Comparison of ENCODE assay signal across 24 mouse cellular contexts in the genomic region with DNA sequence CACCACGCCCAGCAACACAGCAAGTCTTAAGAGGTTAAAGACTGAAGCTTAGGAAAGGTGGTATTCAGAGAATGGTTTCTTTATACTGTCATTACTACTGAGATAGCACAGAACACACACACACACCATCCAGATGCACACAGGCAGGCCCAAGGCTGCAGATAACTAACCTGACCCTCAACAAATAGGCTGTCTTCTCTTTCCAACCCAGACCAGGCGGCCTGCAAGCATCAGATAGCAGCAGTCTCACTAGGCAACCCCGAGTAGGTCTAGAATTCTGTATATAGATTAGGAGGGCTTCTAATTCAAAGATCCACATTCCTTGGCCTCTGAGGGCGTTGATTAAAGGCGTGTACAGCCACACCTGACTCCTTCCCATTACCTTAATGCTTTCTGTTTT. TPM values are rescaled to one million over a fixed set of nuclear protein-coding genes. Genes with fewer than 3 reads are reported as not detected.
A peak's percentile ranks its signal among the peaks of the same experiment; 100 is the strongest.
DNase-seq lines count a peak whose midpoint lies in the region; ATAC-seq and TF ChIP-seq lines count a peak whose summit lies in the region.
"Had no signal": no experiment of that assay in that cellular context is flagged by ENCODE, and none has a peak within 500 bp of the region (broad histone marks: within the 10 kb centered on the region; RNA-seq: fewer than 3 reads in every experiment).

No protein-coding gene starts in this region.

- H3K27ac ChIP-seq in midbrain, embryonic 11.5 days (ENCODE audit: low read depth, low read length), result no peak overlapping the region
- no peak overlapping the region for H3K27ac ChIP-seq in midbrain, embryonic 10.5 days (replicated peaks)
- H3K27ac ChIP-seq in liver, embryonic 14.5 days, result peak overlapping the region; percentile 54
- no peak overlapping the region for H3K27ac ChIP-seq in stomach, embryonic 15.5 days
- H3K27ac ChIP-seq: heart, adult 2 months; hindbrain, embryonic 15.5 days; limb, embryonic 13.5 days had no signal

- H3K4me1 ChIP-seq in midbrain, embryonic 11.5 days (ENCODE audit: control insufficient read depth, insufficient read depth, low read length), result no peaks in the 10 kb centered on the region
- H3K4me1 ChIP-seq in midbrain, embryonic 10.5 days, result no peaks in the 10 kb centered on the region
- H3K4me1 ChIP-seq in liver, embryonic 14.5 days (replicated peaks; ENCODE audit: control insufficient read depth in 2 of 2, insufficient read depth in 2 of 2, low read length in 1 of 2), result peaks cover 15 to 33% of the 10 kb centered on the region in 2 experiments
- no peaks in the 10 kb centered on the region; the same call in 1 of the 2 replicates for H3K4me1 ChIP-seq in stomach, embryonic 15.5 days
- H3K4me1 ChIP-seq: hindbrain, embryonic 15.5 days; limb, embryonic 13.5 days had no signal

- H3K9me3 ChIP-seq in midbrain, embryonic 11.5 days (ENCODE audit: control insufficient read depth, low read length), result no peaks in the 10 kb centered on the region
- H3K9me3 ChIP-seq in midbrain, embryonic 10.5 days (replicated peaks), result no peaks in the 10 kb centered on the region
- H3K9me3 ChIP-seq in liver, embryonic 14.5 days (ENCODE audit: control insufficient read depth, low read length), result no peaks in the 10 kb centered on the region
- no peaks in the 10 kb centered on the region for H3K9me3 ChIP-seq in stomach, embryonic 15.5 days
- H3K9me3 ChIP-seq: hindbrain, embryonic 15.5 days; limb, embryonic 13.5 days; lung, embryonic 15.5 days had no signal

- DNase-seq in midbrain, embryonic 11.5 days (ENCODE audit: low spot score, missing footprints), result peak; percentile 17
- DNase-seq in midbrain, embryonic 10.5 days (ENCODE audit: low spot score), result no peak
- DNase-seq in liver, embryonic 14.5 days (ENCODE audit: low read depth in 3 of 3, low spot score in 3 of 3), result peak; percentile 72 to 73 (median 73)
- no peak for DNase-seq in left cerebral cortex, postnatal 4 days
- no peak for DNase-seq in cerebellum, adult 9-10 months
- no peak for DNase-seq in urinary bladder, postnatal 25 days (ENCODE audit: low spot score)
- DNase-seq: cerebellum, adult 11 months; cerebellum, postnatal 25 days; gastrocnemius, postnatal 25 days; heart, adult 2 months; heart, postnatal 36 days; kidney, postnatal 36 days; layer of hippocampus, adult 9-11 months; lung, postnatal 4 days; midbrain, embryonic 14.5 days; thymus, postnatal 25 days had no signal

- TF ChIP-seq EP300 in liver, embryonic 14.5 days (IDR thresholded peaks at IDR 0.05; ENCODE audit: low read depth), result peak; percentile 84

- ATAC-seq in midbrain, embryonic 11.5 days (ENCODE audit: low FRiP score), result no peak
- peak; percentile 73 for ATAC-seq in common myeloid progenitor, adult 5-6 weeks (replicated peaks; ENCODE audit: low read depth, poor library complexity, severe bottlenecking)
- ATAC-seq in liver, embryonic 14.5 days (ENCODE audit: insufficient read depth), result peak; percentile 94
- ATAC-seq in stomach, embryonic 15.5 days (ENCODE audit: insufficient read depth, low FRiP score, low read depth), result peak; percentile 69
- ATAC-seq: forebrain, embryonic 14.5 days; intestine, embryonic 16.5 days had no signal

- H3K4me3 ChIP-seq in midbrain, embryonic 11.5 days (ENCODE audit: low read depth, low read length), result no peak overlapping the region
- H3K4me3 ChIP-seq in midbrain, embryonic 10.5 days, result no peak overlapping the region
- H3K4me3 ChIP-seq in liver, embryonic 14.5 days (ENCODE audit: insufficient read depth in 1 of 2, low read depth in 2 of 2, low read length in 2 of 2), result no peak overlapping the region
- no peak overlapping the region for H3K4me3 ChIP-seq in stomach, embryonic 15.5 days (replicated peaks)
- H3K4me3 ChIP-seq: heart, adult 2 months; hindbrain, embryonic 15.5 days; limb, embryonic 13.5 days; lung, embryonic 15.5 days; myocyte had no signal

- 0 out of 2 replicates have a peak, but pooled peaks cover 2% of the 10 kb centered on the region for H3K36me3 ChIP-seq in midbrain, embryonic 11.5 days (ENCODE audit: control insufficient read depth, insufficient read depth, low read length)
- peaks cover 22% of the 10 kb centered on the region for H3K36me3 ChIP-seq in midbrain, embryonic 10.5 days
- no peaks in the 10 kb centered on the region for H3K36me3 ChIP-seq in liver, embryonic 14.5 days (replicated peaks; ENCODE audit: control insufficient read depth, insufficient read depth, low read depth)
- H3K36me3 ChIP-seq in stomach, embryonic 15.5 days, result no peaks in the 10 kb centered on the region

- 91% methylated on average over 5 of the region's 5 CpGs for WGBS in midbrain, embryonic 11.5 days
- WGBS in midbrain, embryonic 10.5 days, result 88% methylated on average over 5 of the region's 5 CpGs
- 6% methylated on average over 5 of the region's 5 CpGs for WGBS in liver, embryonic 14.5 days (ENCODE audit: insufficient replicate concordance)
- WGBS in stomach, embryonic 15.5 days, result 64% methylated on average over 5 of the region's 5 CpGs

- H3K27me3 ChIP-seq in midbrain, embryonic 11.5 days (ENCODE audit: control insufficient read depth, insufficient read depth, low read length), result no peaks in the 10 kb centered on the region
- no peaks in the 10 kb centered on the region for H3K27me3 ChIP-seq in midbrain, embryonic 10.5 days (ENCODE audit: low read depth, poor library complexity, severe bottlenecking)
- no peaks in the 10 kb centered on the region for H3K27me3 ChIP-seq in liver, embryonic 14.5 days (ENCODE audit: control insufficient read depth, insufficient read depth, low read length)
- no peaks in the 10 kb centered on the region for H3K27me3 ChIP-seq in stomach, embryonic 15.5 days (replicated peaks)
- H3K27me3 ChIP-seq: hindbrain, embryonic 15.5 days; limb, embryonic 13.5 days; lung, embryonic 15.5 days had no signal

- intact Hi-C loops in left cerebral cortex, postnatal 4 days (cut with DNase I), result no loop called here

- no peak for TF ChIP-seq CTCF in liver, embryonic 14.5 days (IDR thresholded peaks at IDR 0.05; ENCODE audit: low read depth)

- H3K9ac ChIP-seq in midbrain, embryonic 11.5 days (ENCODE audit: low read length), result no peak overlapping the region
- no peak overlapping the region for H3K9ac ChIP-seq in liver, embryonic 14.5 days (replicated peaks)
- H3K9ac ChIP-seq in stomach, embryonic 15.5 days, result no peak overlapping the region
- H3K9ac ChIP-seq: hindbrain, embryonic 15.5 days; limb, embryonic 13.5 days; lung, embryonic 15.5 days had no signal

- no peak overlapping the region for H3K4me2 ChIP-seq in midbrain, embryonic 11.5 days
- peak overlapping the region; percentile 27 for H3K4me2 ChIP-seq in liver, embryonic 14.5 days (ENCODE audit: low read depth)
- no peak overlapping the region for H3K4me2 ChIP-seq in stomach, embryonic 15.5 days
- H3K4me2 ChIP-seq: hindbrain, embryonic 15.5 days; limb, embryonic 13.5 days; lung, embryonic 15.5 days had no signal

RNA-seq across cellular contexts. Expression of a gene that starts 14.0 kb away (rescaled TPM):
- polyA plus RNA-seq in midbrain, embryonic 11.5 days (2014; fragmentation: Nextera tagmentation; extraction: Ambion mirVana), result 21.4 TPM in 2 replicates
- polyA plus RNA-seq in midbrain, embryonic 10.5 days (2016; fragmentation: Nextera tagmentation; extraction: Ambion mirVana), result 19.5 and 24.8 TPM in 2 replicates
- 8.1 and 8.7 TPM in 2 replicates for total RNA-seq in common myeloid progenitor, adult 5-6 weeks (2017)
- polyA plus RNA-seq in liver, embryonic 14.5 days (2012; rRNA removed), result 1.7 TPM in 2 replicates
- 1.3 and 1.5 TPM in 2 replicates for polyA plus RNA-seq in liver, embryonic 14.5 days (2014; fragmentation: Nextera tagmentation; extraction: Ambion mirVana)
- polyA plus RNA-seq in stomach, embryonic 15.5 days (2015; fragmentation: Nextera tagmentation; extraction: Ambion mirVana), result 14.5 and 16.5 TPM in 2 replicates
- total RNA-seq in left cerebral cortex, postnatal 4 days (2021), result 10 to 100 TPM; 36.9 to 37.6 TPM

RNA-seq across cellular contexts. Expression of a gene that starts 21.6 kb away (rescaled TPM):
- 67.5 and 74.3 TPM in 2 replicates for polyA plus RNA-seq in midbrain, embryonic 11.5 days (2014; fragmentation: Nextera tagmentation; extraction: Ambion mirVana)
- polyA plus RNA-seq in midbrain, embryonic 10.5 days (2016; fragmentation: Nextera tagmentation; extraction: Ambion mirVana), result 60.6 and 66.7 TPM in 2 replicates
- 67.0 and 76.1 TPM in 2 replicates for total RNA-seq in common myeloid progenitor, adult 5-6 weeks (2017)
- 14.4 and 20.0 TPM in 2 replicates for polyA plus RNA-seq in liver, embryonic 14.5 days (2012; rRNA removed)
- polyA plus RNA-seq in liver, embryonic 14.5 days (2014; fragmentation: Nextera tagmentation; extraction: Ambion mirVana), result 12.8 and 13.9 TPM in 2 replicates
- 38.2 and 44.1 TPM in 2 replicates for polyA plus RNA-seq in stomach, embryonic 15.5 days (2015; fragmentation: Nextera tagmentation; extraction: Ambion mirVana)
- 10 to 100 TPM; 39.1 to 51.9 TPM for total RNA-seq in left cerebral cortex, postnatal 4 days (2021)

Comparison
In these comparisons a context has a peak if more than half of its experiments do, and no peak if none do; other contexts are left out.
1. DNase-seq: peak in midbrain, embryonic 11.5 days (single experiment) and liver, embryonic 14.5 days (3 of 3); none in midbrain, embryonic 10.5 days (single experiment), left cerebral cortex, postnatal 4 days (single experiment), cerebellum, adult 9-10 months (single experiment) and urinary bladder, postnatal 25 days (single experiment).